Mouse (Mus musculus) urinary bladder, adult 18-20 months (tissue): Measurements from ENCODE around the gene Rab11fip2.

Source experiments
- DNase-seq, 2 experiments: peaks; one replicate each; pipeline ENCODE4 v3.0.0; 2022; ENCODE audit warnings: low spot score in 2 of 2, mixed read lengths in 2 of 2

The Rab11fip2 gene

GRCm38 (mm10) chr19:59943322-59943871 lies at the start of gene Rab11fip2:
Gene Rab11fip2, minus strand, starts transcription at chr19:59943654.
- peak; percentile 73 to 89 for DNase-seq

GRCm38 (mm10) chr19:59981588-59981987 lies 38.1 kb upstream of the Rab11fip2 start:
- no peak for DNase-seq

GRCm38 (mm10) chr19:59954936-59955335 lies 11.5 kb upstream of the Rab11fip2 start:
- no peak for DNase-seq

- no peak for DNase-seq
These were observed 6.3 kb upstream of the Rab11fip2 start for GRCm38 (mm10) chr19:59949731-59950130.

GRCm38 (mm10) chr19:59942716-59943321 lies 635 bp downstream of the Rab11fip2 start:
- DNase-seq, result no peak

- DNase-seq, result no peak
These were observed 3.7 kb downstream of the Rab11fip2 start for GRCm38 (mm10) chr19:59939711-59940110.

GRCm38 (mm10) chr19:59932085-59932484 lies 11.4 kb downstream of the Rab11fip2 start:
- no peak for DNase-seq

- DNase-seq, result no peak
These were observed 14.8 kb downstream of the Rab11fip2 start for GRCm38 (mm10) chr19:59928672-59929071.

GRCm38 (mm10) chr19:59926125-59926524 lies 17.3 kb downstream of the Rab11fip2 start:
- no peak for DNase-seq

- no peak for DNase-seq
These were observed 22.6 kb downstream of the Rab11fip2 start for GRCm38 (mm10) chr19:59920846-59921245.

GRCm38 (mm10) chr19:59917901-59918613 lies 25.4 kb downstream of the Rab11fip2 start:
- no peak for DNase-seq

- DNase-seq, result no peak
These were observed 31.9 kb downstream of the Rab11fip2 start for GRCm38 (mm10) chr19:59911554-59911953.

- no peak for DNase-seq
These were observed 38.0 kb downstream of the Rab11fip2 start for GRCm38 (mm10) chr19:59905296-59906081.

- DNase-seq, result no peak
These were observed 43.5 kb downstream of the Rab11fip2 start for GRCm38 (mm10) chr19:59899965-59900364.

GRCm38 (mm10) chr19:59898301-59898700 lies 45.2 kb downstream of the Rab11fip2 start:
- no peak for DNase-seq

GRCm38 (mm10) chr19:59889383-59889782 lies 54.1 kb downstream of the Rab11fip2 start:
- DNase-seq, result no peak

GRCm38 (mm10) chr19:59888846-59889245 lies 54.6 kb downstream of the Rab11fip2 start:
- no peak for DNase-seq

- DNase-seq, result no peak
These were observed 55.6 kb downstream of the Rab11fip2 start for GRCm38 (mm10) chr19:59887866-59888265.

- DNase-seq, result no peak
These were observed 58.2 kb downstream of the Rab11fip2 start for GRCm38 (mm10) chr19:59885301-59885700.

GRCm38 (mm10) chr19:59877238-59877637 lies 66.2 kb downstream of the Rab11fip2 start:
- no peak for DNase-seq

GRCm38 (mm10) chr19:59866666-59867065 lies 76.8 kb downstream of the Rab11fip2 start:
- no peak for DNase-seq

GRCm38 (mm10) chr19:59862423-59862822 lies 81.0 kb downstream of the Rab11fip2 start:
- DNase-seq, result no peak
